Mouse (Mus musculus) frontal cortex, adult (tissue): Measurements from ENCODE around the gene Rpusd1.
A peak's percentile ranks its signal among the peaks of the same experiment; 100 is the strongest.
"Not testable (repeated sequence)": the region's sequence is repeated elsewhere in the genome, so short reads cannot be mapped to it uniquely, and the experiment has no call there.

ENCODE experiments used
- ATAC-seq: cut with Nextera tagmentation; 2 replicates; pipeline ENCODE4 v1.9.2; 2017; ENCODE audit warnings: mild to moderate bottlenecking, moderate library complexity, mixed read lengths; ENCODE audit not compliant: low TSS enrichment

Rpusd1 gene

DNA sequence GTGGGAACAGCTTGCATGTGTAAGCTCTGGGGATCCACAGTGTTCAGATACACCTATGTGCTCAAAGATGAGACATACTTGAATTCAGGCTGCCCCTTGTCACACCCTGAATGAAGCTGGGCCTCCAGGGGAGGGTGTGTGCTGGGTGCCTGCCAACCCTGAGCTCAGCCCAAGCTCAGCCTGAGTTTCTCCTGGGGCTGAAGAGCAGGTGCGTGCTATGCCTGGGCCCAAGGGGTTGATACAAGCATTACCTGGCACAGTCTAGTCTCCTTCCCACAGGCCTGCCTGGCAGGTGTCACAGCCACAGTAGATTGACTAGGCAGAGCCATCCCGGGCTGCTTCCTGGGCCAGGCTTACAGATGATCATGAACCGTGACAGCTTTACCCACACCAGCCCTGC is 8.3 kb downstream of the Rpusd1 start, which contains the start of gene Mslnl:
Gene Mslnl, plus strand, starts transcription at position 298 of the 400 bp plus-strand sequence.
- no peak for ATAC-seq

DNA sequence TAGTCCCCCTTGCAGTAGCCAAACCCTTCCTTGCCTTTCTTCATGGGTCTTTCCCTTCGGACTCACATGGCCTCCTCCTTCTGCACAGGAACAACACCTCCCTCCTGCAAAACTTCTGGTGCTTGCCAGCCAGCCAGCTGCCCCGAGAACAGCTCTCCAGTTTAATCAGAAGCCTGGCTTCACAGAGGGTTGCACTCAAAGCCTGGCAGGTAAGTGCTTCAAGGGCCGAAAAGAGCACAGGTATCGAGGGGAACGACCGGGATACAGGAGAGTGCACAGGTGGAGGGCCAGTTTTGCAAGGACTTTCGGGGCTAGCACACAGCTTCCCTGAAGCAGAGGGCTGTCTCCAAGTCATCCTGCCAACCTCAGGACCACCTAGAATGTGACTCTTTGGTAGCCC is 11.4 kb downstream of the Rpusd1 start:
- ATAC-seq: no peak; the same call in 1 of the 2 replicates

DNA sequence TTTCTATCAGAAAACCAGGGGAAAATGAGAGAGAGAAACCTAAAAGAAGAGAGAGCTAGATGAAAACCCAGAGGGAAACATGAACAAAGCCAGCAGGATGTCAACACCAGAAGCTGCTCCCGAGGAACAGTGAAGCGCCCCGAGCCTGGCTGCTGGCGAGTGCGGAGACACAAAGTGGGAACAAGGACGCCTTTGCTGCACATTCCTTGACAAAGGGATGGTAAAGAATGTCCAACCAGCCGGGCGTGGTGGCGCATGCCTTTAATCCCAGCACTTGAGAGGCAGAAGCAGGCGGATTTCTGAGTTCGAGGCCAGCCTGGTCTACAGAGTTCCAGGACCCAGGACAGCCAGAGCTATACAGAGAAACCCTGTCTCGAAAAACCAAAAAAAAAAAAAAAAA is 14.0 kb downstream of the Rpusd1 start:
- ATAC-seq: not testable (repeated sequence)

DNA sequence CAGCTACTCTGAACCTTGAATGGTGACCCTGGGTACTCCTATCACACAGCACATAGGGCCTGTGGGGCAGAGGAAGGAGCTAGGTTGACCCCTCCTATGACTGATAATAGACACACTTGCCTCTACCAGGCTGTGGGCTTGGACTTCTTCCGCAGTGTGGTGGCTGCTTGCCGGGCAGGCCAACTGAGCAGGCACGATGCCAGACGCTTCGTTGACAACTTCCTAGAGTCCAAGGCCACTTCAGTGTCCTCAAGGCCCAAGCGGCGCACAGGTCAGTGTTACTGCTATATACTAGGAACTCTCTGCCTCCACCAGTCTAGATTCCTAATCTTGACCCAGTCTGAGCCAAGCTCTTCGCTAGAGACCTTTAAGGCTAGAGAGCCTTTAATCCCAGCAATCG is 16.4 kb downstream of the Rpusd1 start:
- ATAC-seq: no peak

DNA sequence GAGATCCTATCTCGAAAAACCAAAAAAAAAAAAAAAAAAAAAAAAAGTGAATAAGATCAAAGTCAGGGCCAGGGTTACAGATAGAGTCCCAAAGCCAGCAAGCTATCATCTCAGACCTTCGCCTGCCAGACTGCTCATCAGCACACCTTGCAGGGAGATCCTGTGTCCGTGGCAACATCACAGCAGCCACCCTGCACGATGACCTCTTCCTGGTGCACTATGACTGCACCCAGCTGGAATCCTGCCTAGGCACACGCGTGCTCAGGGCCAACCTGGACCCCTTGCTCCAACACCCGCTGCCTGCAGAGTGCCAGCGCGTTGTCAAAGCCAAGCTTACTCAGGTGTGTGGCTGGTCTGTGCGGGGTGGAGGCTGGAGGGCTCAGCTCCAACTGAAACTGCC is 16.8 kb downstream of the Rpusd1 start:
- ATAC-seq: no peak

DNA sequence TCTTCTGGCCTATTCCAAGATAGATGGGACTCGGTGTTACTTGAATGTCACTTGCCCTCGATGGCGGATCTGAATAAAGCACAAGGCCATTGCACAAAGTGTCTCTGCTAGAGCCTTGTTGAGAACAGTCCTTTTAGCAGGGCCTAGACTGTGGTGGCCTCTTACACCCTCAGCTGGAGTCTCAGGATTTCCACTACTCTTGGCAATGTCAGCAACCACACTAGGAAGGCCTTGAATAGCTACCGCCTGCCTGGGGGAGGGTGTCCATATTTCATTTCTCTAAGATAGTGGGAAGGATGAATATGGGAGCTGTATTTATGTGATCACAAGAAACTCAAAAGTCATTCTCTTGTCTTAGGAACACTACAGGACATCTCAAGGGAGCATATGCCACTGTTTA is 20.8 kb downstream of the Rpusd1 start:
- no peak for ATAC-seq

DNA sequence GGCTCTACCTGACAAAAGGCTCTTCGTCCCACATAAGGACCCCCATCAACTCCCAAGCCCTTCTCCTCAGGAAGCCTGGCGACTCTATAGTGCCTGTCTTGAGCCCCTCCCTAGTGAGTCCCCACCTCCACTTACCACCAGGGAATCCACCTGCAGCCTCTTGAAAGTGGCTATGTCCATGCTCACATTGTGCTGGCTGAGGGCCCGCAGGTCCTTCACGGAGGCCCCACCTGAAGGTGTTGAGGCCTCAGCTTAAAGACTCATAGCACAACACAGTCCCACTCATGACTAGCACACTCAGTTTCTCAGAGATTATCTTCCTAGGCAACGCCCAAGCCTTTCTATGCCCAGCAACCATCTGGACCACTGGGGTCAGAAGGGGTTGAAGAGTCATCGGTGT is 21.8 kb downstream of the Rpusd1 start:
- ATAC-seq: no peak

DNA sequence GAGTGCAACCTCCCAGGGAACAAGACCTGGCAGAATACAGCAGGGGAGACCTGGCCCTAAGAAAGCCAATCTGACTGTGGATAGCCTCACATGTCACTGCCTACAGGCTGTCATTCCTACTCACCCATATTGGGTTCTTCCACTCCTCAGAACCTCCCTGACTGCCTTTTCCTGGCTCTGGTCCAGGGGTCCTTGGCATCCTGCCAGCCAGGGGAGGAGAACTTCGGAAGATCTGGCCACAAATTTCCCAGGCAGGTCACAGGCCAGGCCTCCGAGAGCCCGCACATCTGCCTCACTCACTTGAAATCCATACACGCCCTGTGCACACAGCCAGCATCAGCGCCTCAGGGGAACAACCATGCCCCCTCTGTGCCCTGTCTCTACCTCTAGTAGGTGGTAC is 24.0 kb downstream of the Rpusd1 start:
- no peak for ATAC-seq

DNA sequence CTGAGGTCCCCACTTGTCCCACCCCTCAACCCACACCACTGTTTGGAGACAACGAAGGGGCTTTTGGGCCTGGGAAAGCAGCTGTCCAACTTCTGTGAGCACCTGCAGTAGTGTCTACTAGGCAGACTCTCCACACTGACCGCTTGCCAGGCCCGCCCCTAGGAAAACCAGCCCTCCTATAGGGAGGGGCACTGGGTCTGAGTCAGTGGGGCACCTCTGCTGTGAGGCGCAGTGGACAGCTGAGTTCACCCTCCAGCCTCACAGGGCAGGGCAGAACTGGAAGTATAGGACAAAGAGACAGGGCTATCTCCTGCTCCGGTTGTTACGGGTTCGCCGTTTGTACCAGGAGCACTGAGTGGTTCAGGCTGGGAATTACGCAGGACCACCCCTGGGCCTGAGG is 26.8 kb downstream of the Rpusd1 start, which contains the start of gene Msln:
Gene Msln, minus strand, starts transcription at position 138 of the 400 bp plus-strand sequence.
- ATAC-seq: no peak

DNA sequence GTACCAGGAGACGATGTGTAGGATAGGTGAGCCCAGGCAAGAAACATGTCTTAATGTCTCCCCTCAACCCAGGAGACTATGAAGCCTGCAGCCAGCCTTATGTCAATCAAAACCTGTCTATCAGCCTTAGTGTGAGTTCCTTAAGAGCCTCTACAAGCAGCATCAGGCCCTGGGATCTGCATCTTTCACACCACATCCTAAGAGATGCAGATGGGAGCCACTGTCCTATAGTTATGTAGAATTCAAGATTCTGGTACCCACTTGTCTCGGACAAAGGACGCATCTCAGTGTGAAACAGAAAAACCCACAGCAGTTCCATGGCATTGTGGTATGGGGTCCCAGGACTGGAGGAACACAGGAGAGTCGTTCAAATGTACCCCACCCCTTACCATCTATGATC is 27.6 kb downstream of the Rpusd1 start:
- no peak for ATAC-seq

DNA sequence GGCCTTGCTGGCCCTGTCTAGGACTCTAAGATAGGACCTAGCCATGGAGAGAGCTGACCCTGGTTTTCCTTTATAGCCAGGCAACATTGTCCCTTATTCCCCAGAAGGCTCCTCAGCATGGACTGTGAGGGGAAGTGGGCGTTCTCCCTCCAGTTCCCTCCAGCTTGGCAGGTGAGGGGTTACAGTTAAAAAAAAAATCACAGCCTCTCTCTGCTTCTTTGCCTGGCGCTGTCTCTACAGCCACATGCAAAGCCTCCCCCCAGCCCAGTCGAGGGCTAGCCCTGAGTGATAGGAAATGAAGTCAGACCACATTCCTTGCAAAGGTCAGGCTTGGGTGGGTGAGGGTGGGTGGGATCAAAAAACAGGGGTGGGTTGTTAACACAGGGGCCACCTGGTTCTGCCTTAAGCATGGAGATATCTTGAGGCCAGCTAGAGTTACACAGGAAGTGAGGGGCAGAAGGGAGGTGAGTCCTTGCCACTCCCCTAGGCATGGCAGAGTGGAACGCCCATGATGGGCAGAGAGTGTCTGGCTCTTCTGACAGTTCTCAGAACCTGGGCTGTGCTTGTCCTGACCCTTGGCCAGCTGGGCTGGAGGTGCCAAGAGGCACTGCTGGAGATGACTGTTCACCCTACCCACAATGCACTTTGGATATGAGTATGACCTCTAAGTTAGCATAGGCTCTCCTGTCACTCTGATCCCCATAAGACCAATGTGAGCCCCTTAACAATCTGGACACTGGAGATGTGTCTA is 28.3 kb downstream of the Rpusd1 start:
- ATAC-seq: no peak

DNA sequence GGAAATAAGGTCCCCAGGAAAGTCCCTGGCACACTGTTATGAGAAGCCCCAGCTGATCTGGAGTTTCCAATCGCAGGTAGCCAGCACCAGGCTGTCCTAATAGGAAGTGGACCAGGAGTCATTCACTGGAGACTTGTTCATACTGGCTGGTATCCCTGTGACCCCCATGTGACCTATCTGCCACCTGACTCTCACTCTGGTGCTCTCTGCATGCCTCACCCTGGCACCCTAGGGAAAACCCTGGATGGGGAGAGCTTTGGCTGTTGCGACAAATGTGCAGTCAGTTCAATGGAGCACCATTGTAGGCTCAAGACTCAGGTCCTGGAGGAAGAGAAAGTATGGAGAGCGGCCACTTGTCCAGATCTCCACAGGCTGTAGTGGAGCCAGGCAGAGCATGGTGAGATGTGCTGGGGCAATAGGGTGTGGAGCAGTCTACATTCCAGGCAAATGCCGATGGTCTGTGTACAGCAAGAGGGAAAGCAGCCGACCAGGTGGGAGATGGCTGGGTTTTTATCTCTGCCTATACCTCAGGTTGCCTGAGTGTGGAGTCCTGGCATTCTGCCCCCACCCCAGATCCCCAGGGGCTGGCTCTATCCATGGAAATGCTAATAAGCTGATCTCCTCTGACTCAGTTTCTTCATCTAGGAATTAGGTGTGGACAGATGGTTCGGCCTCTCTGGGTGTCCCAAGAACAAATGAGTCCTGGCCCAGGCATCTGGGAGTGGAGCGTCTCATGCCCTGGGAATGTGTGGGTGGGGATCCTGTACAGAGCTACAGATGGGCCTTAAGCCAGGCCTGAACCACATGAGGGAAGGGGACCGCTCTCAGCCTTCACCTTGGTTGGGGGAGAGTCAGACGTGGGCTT is 29.1 kb downstream of the Rpusd1 start:
- no peak for ATAC-seq

DNA sequence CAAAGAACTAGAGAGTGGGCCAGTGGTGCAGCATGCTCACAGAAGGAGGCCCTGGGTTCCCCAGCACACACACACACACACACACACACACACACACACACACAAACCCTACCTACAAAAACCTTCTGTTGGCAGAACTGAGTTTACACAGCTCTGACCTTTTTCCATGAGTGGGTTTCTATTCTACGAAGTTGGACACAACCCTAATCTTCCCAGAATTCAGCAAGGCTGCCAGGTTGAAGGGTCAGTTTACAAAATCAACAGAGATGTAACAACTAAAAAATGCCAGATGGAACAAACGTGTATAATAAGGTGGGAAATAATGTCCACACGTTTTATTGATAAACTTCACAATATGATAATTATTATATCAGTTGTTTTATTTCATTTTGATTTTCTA is 30.2 kb downstream of the Rpusd1 start:
- ATAC-seq: no peak

DNA sequence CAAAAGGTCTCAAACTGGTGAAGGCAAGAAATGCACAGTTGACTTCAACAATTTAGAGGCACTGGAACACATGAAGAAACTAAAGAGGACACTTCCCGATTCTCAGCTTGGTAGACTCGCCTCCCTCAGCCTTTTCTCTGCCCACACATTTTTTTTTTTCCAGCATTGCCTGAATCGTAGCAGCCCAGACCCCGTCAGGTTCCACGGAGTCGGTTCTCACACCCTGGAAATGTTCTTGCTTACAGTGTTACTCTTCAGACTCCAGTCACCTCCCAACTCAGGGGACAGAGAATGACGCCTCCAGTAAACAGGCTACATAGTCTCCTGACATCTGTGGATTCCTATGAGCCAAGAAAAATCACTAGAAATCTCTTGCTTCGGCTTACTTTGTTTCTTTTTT is 32.7 kb downstream of the Rpusd1 start:
- ATAC-seq: peak; percentile 75

DNA sequence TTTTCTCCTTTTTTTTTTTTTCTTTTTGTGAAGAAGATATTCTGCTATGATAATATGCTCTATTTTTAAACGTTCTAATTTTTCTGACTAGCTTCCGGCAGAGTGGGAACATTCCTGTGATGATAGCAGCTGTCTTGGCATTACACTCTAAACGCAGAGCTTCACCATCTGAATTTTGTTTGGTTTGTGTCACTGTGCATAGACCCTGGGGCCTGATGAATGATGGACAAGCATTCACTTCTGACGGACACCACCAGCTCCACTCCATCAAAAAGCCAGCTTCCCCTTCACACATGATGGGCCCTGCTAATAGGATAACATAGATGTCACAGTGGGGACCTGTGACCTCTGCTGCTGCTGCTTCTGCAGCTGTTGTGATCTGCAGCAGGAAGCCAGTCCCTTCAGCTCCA is 34.1 kb downstream of the Rpusd1 start:
- ATAC-seq: peak; percentile 88

DNA sequence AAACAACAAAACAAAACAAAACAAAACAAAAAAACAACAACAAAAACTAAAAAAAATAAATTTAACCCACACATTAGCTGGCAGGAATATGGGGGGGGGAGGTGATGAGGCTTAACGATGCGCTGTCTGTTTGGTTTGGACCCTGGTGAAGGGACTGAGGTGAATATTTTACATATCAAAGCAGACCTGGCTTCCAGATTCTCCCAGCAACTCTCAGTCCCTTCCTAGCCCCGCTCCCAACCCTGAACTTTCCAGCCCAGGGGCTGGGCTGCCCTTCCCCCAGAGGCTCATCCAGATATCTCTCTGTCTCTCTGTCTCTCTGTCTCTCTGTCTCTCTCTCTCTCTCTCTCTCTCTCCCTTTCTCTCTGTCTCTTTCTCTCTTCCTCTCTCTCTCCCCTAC is 35.1 kb downstream of the Rpusd1 start:
- ATAC-seq: no peak

DNA sequence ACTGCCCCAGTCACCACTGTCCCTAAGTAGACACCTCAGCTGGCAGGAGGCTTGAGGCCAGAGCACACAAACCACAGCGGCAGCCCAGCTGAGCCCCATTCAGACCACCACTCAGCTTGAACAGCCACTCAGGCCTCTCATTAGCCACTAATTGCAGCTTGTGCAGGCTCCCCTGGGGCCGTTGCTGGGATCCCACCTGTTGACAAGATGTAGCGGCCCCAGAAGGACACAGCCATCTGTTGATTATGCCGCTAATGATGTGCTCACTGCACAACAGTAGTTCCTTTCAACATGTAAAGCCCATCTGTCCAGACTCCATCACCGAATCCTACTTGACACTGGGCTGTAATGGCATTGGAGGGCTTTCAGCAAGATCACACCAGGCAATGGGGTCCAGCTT is 38.4 kb downstream of the Rpusd1 start:
- no peak for ATAC-seq

DNA sequence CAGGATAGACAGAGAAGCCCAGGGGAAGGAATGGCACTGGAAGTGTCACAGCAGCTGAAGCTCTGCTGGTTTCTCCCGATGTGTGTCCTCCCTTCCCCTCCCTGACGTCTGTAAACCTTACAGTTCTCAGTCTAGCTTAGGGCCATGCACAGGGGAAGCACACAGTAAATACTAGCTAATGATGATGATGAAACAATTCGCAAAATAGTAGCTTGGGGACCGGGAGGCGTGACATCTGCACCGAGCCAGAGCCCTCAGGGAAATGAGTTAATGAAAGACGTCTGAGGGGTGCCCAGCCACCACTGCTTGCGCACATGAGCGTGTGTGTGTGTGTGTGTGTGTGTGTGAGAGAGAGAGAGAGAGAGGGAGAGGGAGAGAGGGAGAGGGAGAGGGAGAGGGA is 41.9 kb downstream of the Rpusd1 start:
- ATAC-seq: no peak

DNA sequence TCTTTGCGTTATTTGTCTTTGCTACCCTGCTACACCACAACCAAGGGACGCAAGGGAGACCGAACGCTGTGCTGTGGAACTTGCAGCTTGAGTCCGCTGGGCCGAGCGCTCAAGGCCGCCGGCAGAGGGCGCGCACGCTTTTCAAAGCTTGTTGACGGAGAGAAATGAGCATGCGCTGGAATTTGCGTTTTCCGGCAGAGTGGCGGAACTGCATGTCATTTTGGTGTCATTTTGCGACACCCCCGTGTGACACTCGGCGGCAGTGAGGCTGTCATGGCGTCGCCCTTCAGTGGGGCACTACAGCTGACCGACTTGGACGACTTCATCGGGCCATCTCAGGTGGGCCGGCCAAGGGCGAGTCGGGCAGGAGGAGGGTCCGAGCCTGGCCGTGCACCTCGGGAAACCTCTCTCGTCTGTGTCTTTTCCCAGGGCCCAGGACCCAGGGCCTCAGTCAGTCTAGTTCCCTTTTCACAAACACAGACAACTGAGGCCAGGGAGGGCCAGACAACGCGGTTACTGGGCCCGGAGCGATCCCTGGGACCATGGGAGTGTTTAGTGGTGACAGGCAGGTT is 46.2 kb downstream of the Rpusd1 start, which contains the start of gene Narfl:
Gene Narfl, plus strand, starts transcription at position 228 of the 572 bp plus-strand sequence.
- ATAC-seq: peak; percentile 95

DNA sequence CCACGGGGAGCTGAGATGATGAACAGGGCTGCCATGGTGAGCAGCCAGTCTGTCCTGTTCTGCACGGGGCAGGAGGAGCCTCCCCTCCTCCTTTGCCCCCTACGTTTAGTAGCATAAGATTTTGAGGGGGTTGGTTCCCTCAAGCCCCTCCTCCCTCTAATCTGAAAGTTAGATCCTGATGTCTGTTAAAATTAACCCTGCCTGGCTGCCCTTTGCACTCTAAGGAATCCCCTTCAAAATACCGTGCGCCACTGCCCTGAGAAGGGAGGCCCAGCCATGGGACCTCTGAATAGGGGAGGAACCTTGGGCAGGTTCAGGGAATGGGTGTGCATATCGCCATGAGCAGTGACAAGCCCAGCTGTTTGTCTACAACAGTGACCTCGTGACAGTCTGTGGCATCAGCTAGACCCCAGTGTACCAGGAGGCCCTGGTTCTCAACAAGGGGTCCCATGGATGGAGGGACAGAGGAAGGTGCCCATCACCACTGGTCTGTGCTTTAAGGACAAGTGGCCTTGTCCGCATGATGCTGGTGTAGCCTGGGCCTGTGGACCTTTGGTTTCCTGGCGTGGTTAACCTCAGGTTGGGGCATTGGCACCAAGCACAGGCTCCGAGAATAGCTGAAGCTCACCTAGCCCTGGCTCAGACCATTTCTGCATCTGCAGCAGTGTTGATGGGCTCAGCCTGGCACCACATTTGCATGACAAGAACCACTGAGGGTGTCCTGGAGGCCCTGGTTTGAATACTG is 48.0 kb downstream of the Rpusd1 start:
- no peak for ATAC-seq

DNA sequence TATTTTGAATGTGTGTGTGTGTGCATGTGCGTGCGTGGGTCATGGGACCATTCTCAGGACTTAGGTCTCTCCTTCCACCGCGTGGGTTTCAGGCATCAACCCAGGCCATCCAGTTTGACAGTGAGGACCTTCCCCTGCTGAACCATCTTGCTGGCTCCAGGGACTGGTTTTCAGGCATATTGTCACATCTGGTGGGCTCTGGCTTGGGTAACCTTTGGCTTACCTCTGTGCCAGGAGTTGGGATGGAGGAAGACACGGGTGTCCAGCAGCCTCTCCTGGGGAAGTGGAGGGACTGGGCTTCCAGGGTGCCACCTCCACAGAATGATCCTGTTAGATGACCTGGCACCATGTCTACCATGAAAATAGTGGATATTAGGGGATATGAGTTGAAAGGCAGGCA is 50.5 kb downstream of the Rpusd1 start:
- ATAC-seq: no peak
